Mouse (Mus musculus): ENCODE data around the gene Maml3. TPM values are rescaled to one million over a fixed set of nuclear protein-coding genes. Genes with fewer than 3 reads are reported as not detected.
A peak's percentile ranks its signal among the peaks of the same experiment; 100 is the strongest.

The Maml3 gene
- total RNA-seq, 1 experiment from 2014 or later, result 19.3 TPM

DNA sequence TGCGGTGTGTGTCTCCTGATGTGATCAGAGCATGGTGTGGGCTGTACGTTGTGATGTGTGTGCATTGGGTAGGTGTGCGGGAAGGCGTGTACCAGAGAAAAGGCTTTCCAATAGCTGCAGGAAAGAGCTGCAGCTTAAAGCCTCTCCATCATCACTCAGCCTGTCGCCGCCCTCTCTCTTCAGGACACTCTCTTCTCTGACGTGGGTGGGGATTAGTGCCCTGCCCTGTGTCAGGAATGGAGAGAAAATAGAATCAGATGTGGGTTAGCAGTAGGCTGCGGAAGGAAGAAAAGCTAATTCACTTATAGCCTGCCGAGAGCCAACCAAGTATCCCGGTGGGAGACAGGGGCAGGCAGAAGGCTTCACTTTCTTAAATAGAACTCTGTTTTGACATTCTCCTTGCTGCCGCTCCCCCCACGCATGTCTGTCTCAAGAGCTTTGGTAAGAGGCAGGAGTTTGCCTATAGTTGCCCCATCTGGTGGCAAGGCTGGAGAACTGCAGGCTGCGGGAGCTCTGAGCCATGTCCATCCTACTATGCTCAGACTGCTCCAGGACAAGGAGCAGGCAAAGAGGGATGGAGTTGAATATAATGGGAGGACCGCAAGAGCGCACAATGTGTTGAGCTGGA lies 456.7 kb downstream of the Maml3 start:
- peak; percentile 76 to 77 for ATAC-seq (replicated peaks in 1 of 2; ENCODE audit: insufficient read depth in 1 of 2, low FRiP score in 2 of 2, low TSS enrichment in 1 of 2, low read depth in 1 of 2, poor library complexity in 2 of 2, severe bottlenecking in 2 of 2)

DNA sequence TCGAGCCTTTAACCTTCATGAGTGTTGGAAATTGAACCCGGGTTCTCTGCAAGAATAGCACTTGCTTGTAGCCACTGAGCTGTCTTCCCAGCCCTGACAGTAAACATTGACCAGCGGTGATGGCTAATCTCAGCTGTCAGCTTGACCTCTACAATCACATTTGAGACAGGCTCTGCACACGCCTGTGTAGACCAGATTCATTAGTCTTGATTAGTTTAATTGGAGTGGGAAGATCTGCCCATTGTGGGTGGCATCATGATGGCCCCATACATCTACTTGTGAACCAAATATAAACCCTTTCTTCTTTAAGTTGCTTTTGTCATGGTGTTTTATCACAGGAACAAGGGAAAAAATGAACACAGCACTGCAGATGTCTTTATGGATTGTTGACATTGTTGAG lies 457.5 kb downstream of the Maml3 start:
- no peak for ATAC-seq (replicated peaks in 1 of 2; ENCODE audit: insufficient read depth in 1 of 2, low FRiP score in 2 of 2, low TSS enrichment in 1 of 2, low read depth in 1 of 2, poor library complexity in 2 of 2, severe bottlenecking in 2 of 2)

DNA sequence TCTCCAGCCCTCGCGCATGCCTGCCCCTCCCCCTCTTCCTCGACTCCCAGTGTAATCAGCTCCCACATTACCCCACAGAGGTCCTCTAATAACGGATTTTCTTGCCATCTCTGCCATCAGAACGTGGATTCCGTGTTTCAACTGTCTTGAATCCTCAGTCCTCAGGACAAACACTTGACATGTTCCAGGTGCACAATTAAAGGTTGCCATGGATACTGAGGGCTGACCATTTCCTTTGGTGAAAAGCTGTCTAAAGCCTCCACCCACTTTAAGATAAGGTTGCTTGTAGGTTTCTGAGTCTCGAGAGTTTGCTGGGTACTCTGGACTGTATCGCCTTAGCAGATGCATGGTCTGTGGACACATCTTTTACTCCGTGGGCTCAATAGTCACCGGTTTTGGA lies 458.6 kb downstream of the Maml3 start:
- ATAC-seq (replicated peaks in 1 of 2; ENCODE audit: insufficient read depth in 1 of 2, low FRiP score in 2 of 2, low TSS enrichment in 1 of 2, low read depth in 1 of 2, poor library complexity in 2 of 2, severe bottlenecking in 2 of 2), result no peak

DNA sequence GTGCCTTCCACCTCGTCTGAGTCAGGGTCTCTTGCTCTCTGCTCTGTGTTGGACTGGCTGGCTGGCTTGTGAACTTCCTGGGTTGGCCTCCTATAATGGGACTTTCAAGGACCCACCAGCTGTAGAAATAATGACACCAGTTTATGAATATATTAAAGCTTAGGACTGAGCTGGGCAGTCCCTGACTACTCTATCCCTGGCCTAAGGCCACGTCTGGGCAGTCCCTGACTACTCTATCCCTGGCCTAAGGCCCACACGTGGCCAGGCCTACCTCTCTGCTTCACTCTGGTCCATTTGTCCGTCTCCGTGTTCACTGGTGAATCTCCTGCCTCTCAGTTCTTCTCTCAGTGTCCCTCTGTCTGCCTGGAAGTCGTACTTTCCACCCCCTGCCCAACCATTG lies 459.4 kb downstream of the Maml3 start:
- ATAC-seq (replicated peaks in 1 of 2; ENCODE audit: insufficient read depth in 1 of 2, low FRiP score in 2 of 2, low TSS enrichment in 1 of 2, low read depth in 1 of 2, poor library complexity in 2 of 2, severe bottlenecking in 2 of 2), result no peak

DNA sequence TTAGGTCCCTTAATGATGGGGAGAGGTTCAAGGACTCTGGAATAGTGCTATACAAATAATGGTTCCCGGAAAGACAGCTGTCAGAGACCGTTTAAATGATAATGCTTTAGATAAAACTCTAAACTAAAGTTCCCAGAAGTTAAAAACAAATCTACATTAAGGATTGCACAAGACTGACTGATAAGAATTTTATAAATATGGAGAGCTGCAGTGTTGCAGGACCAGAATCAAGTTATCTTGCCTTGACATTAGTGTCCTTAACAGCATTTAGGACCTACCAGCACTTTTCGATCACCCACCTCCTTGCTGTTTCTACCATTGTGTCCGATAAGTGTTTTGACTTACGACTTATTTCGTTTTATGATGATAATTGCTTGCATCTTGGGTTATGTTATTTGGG lies 466.6 kb downstream of the Maml3 start:
- ATAC-seq (replicated peaks in 1 of 2; ENCODE audit: insufficient read depth in 1 of 2, low FRiP score in 2 of 2, low TSS enrichment in 1 of 2, low read depth in 1 of 2, poor library complexity in 2 of 2, severe bottlenecking in 2 of 2), result no peak

DNA sequence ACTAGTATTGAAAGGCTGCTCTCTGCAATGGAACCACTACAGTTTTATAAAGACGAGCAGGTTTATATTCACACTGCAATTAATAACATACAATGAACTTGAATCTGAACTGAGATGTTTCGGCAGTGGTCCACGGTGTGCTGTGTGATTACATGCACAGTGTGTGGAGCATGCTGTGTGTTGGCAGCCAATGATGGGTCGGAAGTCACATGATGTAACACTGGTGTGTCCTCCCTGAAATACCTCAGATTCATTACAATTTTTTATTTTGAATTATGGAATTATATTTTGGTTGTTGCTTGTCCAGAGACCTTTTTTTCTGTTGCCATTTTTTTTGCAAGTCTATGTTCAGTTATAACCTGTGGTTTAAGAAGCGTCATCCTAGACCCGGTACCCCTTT lies 467.6 kb downstream of the Maml3 start:
- no peak for ATAC-seq (replicated peaks in 1 of 2; ENCODE audit: insufficient read depth in 1 of 2, low FRiP score in 2 of 2, low TSS enrichment in 1 of 2, low read depth in 1 of 2, poor library complexity in 2 of 2, severe bottlenecking in 2 of 2)

DNA sequence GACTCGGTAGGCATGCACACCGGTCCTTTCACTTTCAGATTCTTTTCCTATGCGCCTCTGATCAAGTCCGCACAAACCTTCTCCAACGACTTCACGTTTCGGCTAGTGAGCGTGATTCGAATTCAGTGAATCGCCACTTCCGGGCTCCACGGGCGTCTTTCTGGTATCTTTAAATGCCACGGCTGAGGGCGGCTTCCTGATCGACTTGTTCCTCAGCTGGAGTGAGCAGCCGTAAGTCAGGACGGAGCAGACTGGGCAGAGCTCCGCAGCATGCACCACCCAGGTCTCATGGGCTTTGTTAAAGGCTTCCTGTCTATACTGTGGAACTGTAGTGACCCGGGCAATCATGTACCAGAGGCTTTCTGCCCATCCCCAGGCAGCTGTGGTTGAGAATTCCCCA lies 468.2 kb downstream of the Maml3 start:
- ATAC-seq (replicated peaks in 1 of 2; ENCODE audit: insufficient read depth in 1 of 2, low FRiP score in 2 of 2, low TSS enrichment in 1 of 2, low read depth in 1 of 2, poor library complexity in 2 of 2, severe bottlenecking in 2 of 2), result peak; percentile 73 to 80

DNA sequence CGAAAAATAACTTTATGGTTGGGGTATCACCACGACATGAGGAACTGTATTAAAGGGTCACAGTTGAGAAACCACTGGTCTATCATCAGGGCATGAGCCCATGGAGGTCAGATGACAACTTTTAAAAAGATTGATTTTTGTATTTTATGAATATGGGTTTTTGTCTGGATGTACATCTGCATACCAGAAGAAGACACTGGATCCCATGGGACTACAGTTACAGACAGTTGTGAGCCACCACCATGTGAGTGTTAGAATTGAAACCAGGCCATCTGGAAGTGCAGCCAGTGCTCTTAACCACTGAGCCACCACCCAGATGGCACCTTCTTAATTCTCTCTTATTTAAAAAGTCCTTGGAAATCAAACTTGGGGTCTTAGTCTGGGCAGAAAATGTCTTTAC lies 468.9 kb downstream of the Maml3 start:
- ATAC-seq (replicated peaks in 1 of 2; ENCODE audit: insufficient read depth in 1 of 2, low FRiP score in 2 of 2, low TSS enrichment in 1 of 2, low read depth in 1 of 2, poor library complexity in 2 of 2, severe bottlenecking in 2 of 2), result no peak

Other genes with a start within 250 kb of the Maml3 start
- gene Foxo1, start 163.3 kb upstream of the Maml3 start, total RNA-seq (2017), result 1.8 and 2.2 TPM in 2 replicates